Comparison of ENCODE assay signal across 12 mouse cellular contexts in the genomic region with DNA sequence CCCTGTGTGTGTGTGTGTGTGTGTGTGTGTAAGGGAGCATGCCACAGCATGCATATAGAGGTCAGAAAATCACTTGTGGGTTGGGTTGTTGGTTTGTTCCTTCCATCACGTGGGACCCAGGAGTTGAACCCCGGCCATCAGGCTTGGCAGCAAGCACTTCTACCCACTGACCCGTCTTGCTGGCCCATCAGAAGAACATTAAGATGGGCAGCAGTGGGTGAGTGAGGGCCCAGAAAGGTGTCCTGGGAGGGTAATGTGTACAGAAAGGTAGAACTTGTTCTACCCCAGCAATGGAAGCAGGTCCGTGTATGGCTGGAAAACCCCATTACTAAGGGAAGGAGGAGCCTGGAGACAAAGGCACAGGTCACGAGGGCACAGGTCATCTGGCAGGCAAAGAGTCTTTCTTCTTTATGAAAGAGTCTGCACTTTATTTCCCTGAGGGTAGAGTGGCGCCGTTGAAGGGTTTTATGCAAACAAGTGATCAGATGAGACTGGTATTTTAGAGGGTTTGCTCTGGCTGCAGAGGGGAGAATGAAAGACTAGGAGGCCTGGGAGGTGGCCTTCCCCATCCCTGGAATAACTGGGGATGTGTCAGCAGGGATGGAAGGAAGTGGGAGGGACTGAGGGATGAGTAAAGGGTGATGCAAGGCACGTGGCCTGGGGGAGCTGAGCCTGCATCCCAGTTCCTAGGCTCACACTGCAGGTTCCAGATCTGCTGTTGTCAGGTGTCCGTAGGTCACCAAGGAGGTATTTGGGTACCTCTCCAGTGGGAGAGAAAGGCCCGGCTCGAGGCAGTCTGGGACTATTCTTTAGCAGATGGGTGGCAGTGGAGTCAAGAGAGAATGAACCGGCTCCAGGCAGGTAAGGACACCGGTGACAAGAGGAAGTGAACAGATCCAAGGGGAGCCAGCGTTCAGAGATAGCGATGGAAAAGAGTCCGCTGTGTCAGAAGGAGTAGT. TPM values are rescaled to one million over a fixed set of nuclear protein-coding genes. Genes with fewer than 3 reads are reported as not detected.
DNase-seq lines count a peak whose midpoint lies in the region; ATAC-seq lines count a peak whose summit lies in the region.
"Had no signal": no experiment of that assay in that cellular context is flagged by ENCODE, and none has a peak within 500 bp of the region (broad histone marks: within the 10 kb centered on the region; RNA-seq: fewer than 3 reads in every experiment).

No protein-coding gene starts in this region.

- no peaks in the 10 kb centered on the region for H3K36me3 ChIP-seq in heart, embryonic 11.5 days (ENCODE audit: control insufficient read depth, insufficient read depth, low read length)
- H3K36me3 ChIP-seq in hindbrain, embryonic 12.5 days, result no peaks in the 10 kb centered on the region
- H3K36me3 ChIP-seq: intestine, embryonic 15.5 days had no signal

- H3K27ac ChIP-seq in heart, embryonic 11.5 days (ENCODE audit: low read depth, low read length), result peak overlapping the region; percentile 67; the same call in 1 of the 2 replicates
- no peak overlapping the region for H3K27ac ChIP-seq in hindbrain, embryonic 12.5 days
- H3K27ac ChIP-seq: forebrain, embryonic 13.5 days; intestine, embryonic 15.5 days; macrophage had no signal

- intact Hi-C loops in heart, postnatal 36 days (cut with DNase I), result no loop called here

- H3K4me2 ChIP-seq in heart, embryonic 11.5 days, result no peak overlapping the region
- no peak overlapping the region for H3K4me2 ChIP-seq in hindbrain, embryonic 12.5 days (replicated peaks)
- H3K4me2 ChIP-seq: forebrain, embryonic 13.5 days; intestine, embryonic 15.5 days had no signal

- H3K9ac ChIP-seq in heart, embryonic 11.5 days (ENCODE audit: low read depth, low read length), result no peak overlapping the region
- no peak overlapping the region for H3K9ac ChIP-seq in hindbrain, embryonic 12.5 days
- H3K9ac ChIP-seq: forebrain, embryonic 13.5 days; intestine, embryonic 15.5 days had no signal

- WGBS in heart, embryonic 11.5 days (ENCODE audit: insufficient replicate concordance), result 76% methylated on average over 16 of the region's 16 CpGs
- WGBS in hindbrain, embryonic 12.5 days, result 60% methylated on average over 16 of the region's 16 CpGs

- peaks cover 14% of the 10 kb centered on the region for H3K4me1 ChIP-seq in heart, embryonic 11.5 days (ENCODE audit: control insufficient read depth, insufficient read depth, low read length)
- H3K4me1 ChIP-seq in hindbrain, embryonic 12.5 days, result peaks cover 11% of the 10 kb centered on the region
- H3K4me1 ChIP-seq: intestine, embryonic 15.5 days had no signal

- H3K4me3 ChIP-seq in heart, embryonic 11.5 days (ENCODE audit: low read depth, low read length), result no peak overlapping the region
- H3K4me3 ChIP-seq in hindbrain, embryonic 12.5 days, result no peak overlapping the region
- H3K4me3 ChIP-seq: forebrain, embryonic 13.5 days; intestine, embryonic 15.5 days; layer of hippocampus, adult 2 months had no signal

- ATAC-seq in heart, embryonic 11.5 days (replicated peaks; ENCODE audit: insufficient number of reproducible peaks, low FRiP score, low TSS enrichment), result no peak
- no peak for ATAC-seq in hindbrain, embryonic 12.5 days (ENCODE audit: low FRiP score)
- ATAC-seq: forebrain, embryonic 13.5 days; intestine, embryonic 15.5 days had no signal

- H3K9me3 ChIP-seq in heart, embryonic 11.5 days (replicated peaks; ENCODE audit: control insufficient read depth, low read length), result no peaks in the 10 kb centered on the region
- no peaks in the 10 kb centered on the region for H3K9me3 ChIP-seq in hindbrain, embryonic 12.5 days (replicated peaks)
- H3K9me3 ChIP-seq: forebrain, embryonic 13.5 days; intestine, embryonic 15.5 days had no signal

- DNase-seq in adrenal gland, adult 2 months, result peak; percentile 75
- no peak for DNase-seq in adrenal gland, postnatal 4 days (ENCODE audit: low spot score in 2 of 2)
- no peak for DNase-seq in heart, postnatal 36 days
- peak; percentile 81 for DNase-seq in 3T3-L1 (ENCODE audit: low read depth, low spot score)
- peak; percentile 50 for DNase-seq in cerebellum, postnatal 25 days
- no peak for DNase-seq in urinary bladder, postnatal 36 days (ENCODE audit: low spot score in 2 of 2)

- no peaks in the 10 kb centered on the region for H3K27me3 ChIP-seq in heart, embryonic 11.5 days (ENCODE audit: control insufficient read depth, insufficient read depth, low read length)
- H3K27me3 ChIP-seq in hindbrain, embryonic 12.5 days, result peaks cover 4% of the 10 kb centered on the region; the same call in 1 of the 2 replicates

RNA-seq across cellular contexts. Expression of gene Spop, which starts 10.2 kb away (rescaled TPM):
- total RNA-seq in adrenal gland, adult 2 months (2021), result 100 to 1,000 TPM; 105 to 187 TPM
- polyA plus RNA-seq in adrenal gland, adult 2 months (2012; rRNA removed), result 39.1 and 45.3 TPM in 2 replicates
- 100 to 1,000 TPM; 122 to 124 TPM for total RNA-seq in adrenal gland, postnatal 4 days (2021)
- 81.2 and 82.3 TPM in 2 replicates for polyA plus RNA-seq in heart, embryonic 11.5 days (2014; fragmentation: Nextera tagmentation; extraction: Ambion mirVana)
- 100 to 1,000 TPM; 175 to 193 TPM for total RNA-seq in heart, postnatal 36 days (2021)
- 204 and 215 TPM in 2 replicates for polyA plus RNA-seq in hindbrain, embryonic 12.5 days (2016; fragmentation: Nextera tagmentation; extraction: Ambion mirVana)

RNA-seq across cellular contexts. Expression of gene Slc35b1, which starts 19.2 kb away (rescaled TPM):
- 10 to 100 TPM; 61.1 to 76.8 TPM for total RNA-seq in adrenal gland, adult 2 months (2021)
- polyA plus RNA-seq in adrenal gland, adult 2 months (2012; rRNA removed), result 52.8 and 60.4 TPM in 2 replicates
- total RNA-seq in adrenal gland, postnatal 4 days (2021), result 10 to 100 TPM; 64.7 to 71.1 TPM
- polyA plus RNA-seq in heart, embryonic 11.5 days (2014; fragmentation: Nextera tagmentation; extraction: Ambion mirVana), result 92.4 and 95.9 TPM in 2 replicates
- 10 to 100 TPM; 35.7 to 37.6 TPM for total RNA-seq in heart, postnatal 36 days (2021)
- 124 and 128 TPM in 2 replicates for polyA plus RNA-seq in hindbrain, embryonic 12.5 days (2016; fragmentation: Nextera tagmentation; extraction: Ambion mirVana)

Comparison
In these comparisons a context has a peak if more than half of its experiments do, and no peak if none do; other contexts are left out.
1. DNase-seq: peak in adrenal gland, adult 2 months (single experiment), 3T3-L1 (single experiment) and cerebellum, postnatal 25 days (2 of 2); none in adrenal gland, postnatal 4 days (0 of 2), heart, postnatal 36 days (0 of 2) and urinary bladder, postnatal 36 days (0 of 2).